In genomic region chr8:118744991-118745390, GRCm38 (mm10) we compare ENCODE assay signal across 21 mouse cellular contexts.
A peak's percentile ranks its signal among the peaks of the same experiment; 100 is the strongest.
DNase-seq lines count a peak whose midpoint lies in the region; ATAC-seq and TF ChIP-seq lines count a peak whose summit lies in the region.
"Had no signal": no experiment of that assay in that cellular context is flagged by ENCODE, and none has a peak within 500 bp of the region (broad histone marks: within the 10 kb centered on the region; RNA-seq: fewer than 3 reads in every experiment).

No protein-coding gene starts in this region.

- no peak for DNase-seq in forebrain, postnatal 0 days
- DNase-seq in layer of hippocampus, adult 2 months (ENCODE audit: low spot score in 2 of 2), result no peak
- DNase-seq in layer of hippocampus, postnatal 25 days (ENCODE audit: extremely low spot score in 1 of 2, low spot score in 1 of 2), result no peak
- DNase-seq in Patski (ENCODE audit: low read depth, low spot score), result no peak
- no peak for DNase-seq in stomach, postnatal 0 days (ENCODE audit: low spot score)
- DNase-seq in left cerebral cortex, postnatal 14 days (ENCODE audit: low spot score in 2 of 2), result no peak
- no peak for DNase-seq in left cerebral cortex, adult 9 months (ENCODE audit: low spot score in 2 of 2)
- DNase-seq: adrenal gland, adult 8-10 months; cerebellum, postnatal 14 days; heart, adult 18-20 months; kidney, adult 2 months; kidney, postnatal 36 days; layer of hippocampus, adult 9-11 months; liver; lung, postnatal 10 days; right cerebral cortex, postnatal 4 days; thymus, postnatal 36 days had no signal

- TF ChIP-seq CTCF in forebrain, postnatal 0 days (IDR thresholded peaks at IDR 0.05; ENCODE audit: low read depth), result peak; percentile 20
- peak; percentile 58 for TF ChIP-seq CTCF in layer of hippocampus, adult 2 months (conservative IDR thresholded peaks at IDR 0.05)
- peak; percentile 26 for TF ChIP-seq CTCF in Patski (IDR thresholded peaks at IDR 0.05)
- 0 out of 2 replicates have a peak, but pooled peaks have one; percentile 18 for TF ChIP-seq CTCF in stomach, postnatal 0 days (IDR thresholded peaks at IDR 0.05; ENCODE audit: low read depth)

- no peak overlapping the region for H3K9ac ChIP-seq in forebrain, postnatal 0 days
- H3K9ac ChIP-seq in forebrain, embryonic 12.5 days, result no peak overlapping the region
- H3K9ac ChIP-seq in stomach, postnatal 0 days (ENCODE audit: low read length), result no peak overlapping the region
- H3K9ac ChIP-seq: embryonic facial prominence, embryonic 15.5 days had no signal

- no peak overlapping the region for H3K27ac ChIP-seq in forebrain, postnatal 0 days (ENCODE audit: low read depth, low read length)
- H3K27ac ChIP-seq in forebrain, embryonic 12.5 days, result no peak overlapping the region
- H3K27ac ChIP-seq in layer of hippocampus, adult 2 months, result no peak overlapping the region
- H3K27ac ChIP-seq in stomach, postnatal 0 days (replicated peaks), result no peak overlapping the region
- H3K27ac ChIP-seq: embryonic facial prominence, embryonic 15.5 days; forebrain, embryonic 10.5 days had no signal

- in situ Hi-C loops in Patski (cut with MboI; ENCODE audit: low pct_unique_long_range_greater_than_20kb), result no loop called here

- ATAC-seq in forebrain, postnatal 0 days, result no peak
- ATAC-seq in forebrain, embryonic 12.5 days (ENCODE audit: low FRiP score), result no peak
- no peak for ATAC-seq in Patski
- ATAC-seq in stomach, postnatal 0 days (ENCODE audit: low FRiP score, low TSS enrichment), result no peak
- ATAC-seq: midbrain, embryonic 16.5 days had no signal

- no peaks in the 10 kb centered on the region for H3K27me3 ChIP-seq in forebrain, postnatal 0 days (ENCODE audit: insufficient read depth, low read length)
- H3K27me3 ChIP-seq in forebrain, embryonic 12.5 days, result no peaks in the 10 kb centered on the region
- no peaks in the 10 kb centered on the region for H3K27me3 ChIP-seq in Patski
- H3K27me3 ChIP-seq in stomach, postnatal 0 days (ENCODE audit: control insufficient read depth, insufficient read depth, low read length), result no peaks in the 10 kb centered on the region
- H3K27me3 ChIP-seq: embryonic facial prominence, embryonic 15.5 days had no signal

- intact Hi-C loops in left cerebral cortex, postnatal 14 days (cut with DNase I), result no loop called here

- H3K4me1 ChIP-seq in forebrain, postnatal 0 days (ENCODE audit: insufficient read depth), result no peaks in the 10 kb centered on the region
- no peaks in the 10 kb centered on the region for H3K4me1 ChIP-seq in forebrain, embryonic 12.5 days
- no peaks in the 10 kb centered on the region for H3K4me1 ChIP-seq in stomach, postnatal 0 days (replicated peaks; ENCODE audit: control insufficient read depth, insufficient read depth)
- H3K4me1 ChIP-seq: embryonic facial prominence, embryonic 15.5 days; forebrain, embryonic 10.5 days had no signal

- no peaks in the 10 kb centered on the region for H3K36me3 ChIP-seq in forebrain, postnatal 0 days (ENCODE audit: insufficient read depth)
- H3K36me3 ChIP-seq in forebrain, embryonic 12.5 days (replicated peaks), result no peaks in the 10 kb centered on the region
- H3K36me3 ChIP-seq in stomach, postnatal 0 days (ENCODE audit: control insufficient read depth, insufficient read depth, low read length), result no peaks in the 10 kb centered on the region
- H3K36me3 ChIP-seq: embryonic facial prominence, embryonic 15.5 days; forebrain, embryonic 10.5 days had no signal

- CTCF ChIA-PET in Patski (lab: Charles Lee), result no interaction called here

- POLR2A ChIA-PET in Patski (lab: Charles Lee), result no interaction called here

- H3K4me3 ChIP-seq in forebrain, postnatal 0 days (ENCODE audit: low read depth, low read length), result no peak overlapping the region
- no peak overlapping the region for H3K4me3 ChIP-seq in forebrain, embryonic 12.5 days (replicated peaks)
- H3K4me3 ChIP-seq in layer of hippocampus, adult 2 months, result no peak overlapping the region
- no peak overlapping the region for H3K4me3 ChIP-seq in stomach, postnatal 0 days (ENCODE audit: low read depth, low read length)
- H3K4me3 ChIP-seq: embryonic facial prominence, embryonic 15.5 days; forebrain, embryonic 10.5 days had no signal

- WGBS in forebrain, postnatal 0 days, result 69% methylated on average over 13 of the region's 13 CpGs
- 81% methylated on average over 13 of the region's 13 CpGs for WGBS in forebrain, embryonic 12.5 days
- WGBS in stomach, postnatal 0 days, result 86% methylated on average over 13 of the region's 13 CpGs

- H3K4me2 ChIP-seq in forebrain, postnatal 0 days (ENCODE audit: low read depth), result no peak overlapping the region
- H3K4me2 ChIP-seq in forebrain, embryonic 12.5 days, result no peak overlapping the region
- no peak overlapping the region for H3K4me2 ChIP-seq in stomach, postnatal 0 days (replicated peaks; ENCODE audit: low read depth)
- H3K4me2 ChIP-seq: embryonic facial prominence, embryonic 15.5 days had no signal

- TF ChIP-seq EP300 in stomach, postnatal 0 days (optimal IDR thresholded peaks at IDR 0.05), result no peak

- no peaks in the 10 kb centered on the region for H3K9me3 ChIP-seq in forebrain, postnatal 0 days (ENCODE audit: low read length)
- H3K9me3 ChIP-seq in forebrain, embryonic 12.5 days, result no peaks in the 10 kb centered on the region
- no peaks in the 10 kb centered on the region for H3K9me3 ChIP-seq in stomach, postnatal 0 days (ENCODE audit: control insufficient read depth, low read length)
- H3K9me3 ChIP-seq: embryonic facial prominence, embryonic 15.5 days; forebrain, embryonic 10.5 days had no signal
